Mouse (Mus musculus): ENCODE results near the gene Tubgcp6. TPM values are rescaled to one million over a fixed set of nuclear protein-coding genes. Genes with fewer than 3 reads are reported as not detected.
A peak's percentile ranks its signal among the peaks of the same experiment; 100 is the strongest.

Gene Tubgcp6
- polyA plus RNA-seq, 1 experiment from 2014 or later = 18.3 TPM

DNA sequence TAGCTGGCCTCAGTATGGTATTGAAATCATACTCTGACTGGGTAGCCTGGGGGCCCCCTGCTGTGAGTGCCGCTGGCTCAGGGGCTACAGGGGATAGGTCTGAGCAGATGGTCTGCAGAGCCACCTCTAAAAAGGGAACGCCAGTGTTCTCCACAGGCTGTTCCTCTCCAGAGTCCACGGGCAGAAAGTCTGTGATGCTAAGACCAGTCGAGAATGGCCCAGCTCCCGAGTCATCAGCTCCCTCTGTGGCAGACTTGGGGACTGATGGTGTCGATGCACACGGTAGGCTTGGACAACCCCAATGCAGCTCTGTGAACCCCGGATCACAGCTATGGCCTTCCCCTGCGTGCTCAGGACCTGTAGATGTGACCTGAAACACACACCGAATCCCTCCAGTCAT lies 19.0 kb downstream of the Tubgcp6 start:
- Histone ChIP-seq H3K27ac (ENCODE audit: low read depth, low read length) (no peak overlapping the region), H3K9me3 (ENCODE audit: control insufficient read depth, low read length) (no peaks in the 10 kb centered on the region), H3K4me1 (ENCODE audit: control insufficient read depth, insufficient read depth, low read length) (no peaks in the 10 kb centered on the region), H3K4me3 (ENCODE audit: low read depth, low read length) (no peak overlapping the region), H3K36me3 (ENCODE audit: control insufficient read depth, insufficient read depth, low read length) (peaks cover 78% of the 10 kb centered on the region), H3K4me2 (ENCODE audit: low read depth, low read length) (no peak overlapping the region), H3K9ac (replicated peaks; ENCODE audit: low read depth, low read length) (no peak overlapping the region), H3K27me3 (ENCODE audit: control insufficient read depth, insufficient read depth, low read length) (no peaks in the 10 kb centered on the region)
- 92% methylated on average over 10 of the region's 10 CpGs for WGBS
- no peak for ATAC-seq (ENCODE audit: low read depth)

DNA sequence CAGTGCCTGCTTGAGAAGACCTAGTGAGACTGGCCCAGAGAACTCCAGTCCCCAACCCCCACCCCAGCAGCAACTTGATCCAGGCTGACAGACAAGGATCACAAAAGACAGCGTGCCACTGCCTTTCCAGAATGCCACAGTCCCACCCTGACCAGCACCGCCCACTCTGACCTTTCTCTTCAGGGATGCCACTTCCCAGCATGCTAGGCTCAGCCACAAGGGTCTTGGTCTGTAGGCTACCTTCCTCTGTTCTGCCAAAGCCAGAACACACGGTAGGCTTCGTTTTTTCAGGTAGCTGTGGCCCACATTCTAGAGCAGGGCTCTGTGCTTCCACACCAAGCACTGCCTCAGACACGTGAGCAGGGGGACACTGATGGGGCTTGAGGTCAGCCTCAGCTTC lies 20.3 kb downstream of the Tubgcp6 start:
- H3K4me3 ChIP-seq (ENCODE audit: low read depth, low read length) = no peak overlapping the region
- H3K27ac ChIP-seq (ENCODE audit: low read depth, low read length) = no peak overlapping the region
- no peaks in the 10 kb centered on the region for H3K4me1 ChIP-seq (ENCODE audit: control insufficient read depth, insufficient read depth, low read length)
- 76% methylated on average over 5 of the region's 5 CpGs for WGBS
- H3K9ac ChIP-seq (replicated peaks; ENCODE audit: low read depth, low read length) = no peak overlapping the region
- H3K9me3 ChIP-seq (ENCODE audit: control insufficient read depth, low read length) = no peaks in the 10 kb centered on the region
- no peak for ATAC-seq (ENCODE audit: low read depth)
- no peak overlapping the region for H3K4me2 ChIP-seq (ENCODE audit: low read depth, low read length)
- H3K27me3 ChIP-seq (ENCODE audit: control insufficient read depth, insufficient read depth, low read length) = no peaks in the 10 kb centered on the region
- H3K36me3 ChIP-seq (ENCODE audit: control insufficient read depth, insufficient read depth, low read length) = peaks cover 81% of the 10 kb centered on the region

DNA sequence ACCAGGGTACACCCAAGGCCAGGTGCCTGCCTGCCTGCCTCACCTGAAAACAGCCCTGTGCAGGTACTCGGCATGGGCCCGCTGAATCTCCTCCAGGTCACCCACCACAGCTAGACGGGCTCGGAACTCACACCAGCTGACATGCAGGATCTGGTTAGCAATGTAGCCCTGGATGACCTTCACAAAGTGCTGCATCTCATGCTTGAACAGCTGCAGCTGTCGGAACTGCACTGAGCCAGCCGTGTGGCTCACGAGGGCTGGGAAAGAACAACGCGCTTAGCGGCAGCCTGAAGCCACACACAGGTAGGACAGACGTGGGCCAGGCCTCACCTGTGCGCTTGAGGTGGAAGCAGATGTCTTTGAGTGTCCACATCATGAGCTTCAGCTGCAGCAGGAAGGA lies 22.1 kb downstream of the Tubgcp6 start:
- Histone ChIP-seq H3K4me2 (ENCODE audit: low read depth, low read length) (no peak overlapping the region), H3K27me3 (ENCODE audit: control insufficient read depth, insufficient read depth, low read length) (no peaks in the 10 kb centered on the region), H3K4me1 (ENCODE audit: control insufficient read depth, insufficient read depth, low read length) (no peaks in the 10 kb centered on the region), H3K27ac (ENCODE audit: low read depth, low read length) (no peak overlapping the region), H3K36me3 (ENCODE audit: control insufficient read depth, insufficient read depth, low read length) (peaks cover 82% of the 10 kb centered on the region), H3K9me3 (ENCODE audit: control insufficient read depth, low read length) (no peaks in the 10 kb centered on the region), H3K9ac (replicated peaks; ENCODE audit: low read depth, low read length) (no peak overlapping the region), H3K4me3 (ENCODE audit: low read depth, low read length) (no peak overlapping the region)
- 94% methylated on average over 12 of the region's 12 CpGs for WGBS
- no peak for ATAC-seq (ENCODE audit: low read depth)

DNA sequence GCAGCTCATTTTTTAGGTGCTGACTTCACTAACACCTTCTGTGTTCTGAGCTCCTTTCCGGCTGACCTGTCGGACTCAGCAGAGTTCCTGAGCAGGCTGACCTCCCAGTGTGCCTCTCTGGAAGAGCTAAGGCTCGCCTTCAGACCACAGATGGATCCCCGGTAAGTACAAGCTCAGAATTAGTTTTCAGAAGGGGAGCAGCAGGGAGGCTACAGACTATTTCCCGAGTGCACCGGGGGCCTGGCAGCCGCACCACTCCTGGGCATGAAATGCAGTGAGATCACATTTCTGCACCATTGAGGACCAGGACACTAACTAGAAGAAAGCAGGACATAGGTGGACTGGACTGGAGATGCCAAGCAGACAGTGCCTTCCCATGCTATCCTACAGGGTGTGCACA lies 24.3 kb downstream of the Tubgcp6 start:
- Histone ChIP-seq H3K4me1 (ENCODE audit: control insufficient read depth, insufficient read depth, low read length) (no peaks in the 10 kb centered on the region), H3K27ac (ENCODE audit: low read depth, low read length) (no peak overlapping the region), H3K4me3 (ENCODE audit: low read depth, low read length) (no peak overlapping the region), H3K36me3 (ENCODE audit: control insufficient read depth, insufficient read depth, low read length) (peaks cover 95% of the 10 kb centered on the region), H3K27me3 (ENCODE audit: control insufficient read depth, insufficient read depth, low read length) (no peaks in the 10 kb centered on the region), H3K9ac (replicated peaks; ENCODE audit: low read depth, low read length) (no peak overlapping the region), H3K4me2 (ENCODE audit: low read depth, low read length) (no peak overlapping the region), H3K9me3 (ENCODE audit: control insufficient read depth, low read length) (no peaks in the 10 kb centered on the region)
- ATAC-seq (ENCODE audit: low read depth) = no peak
- 90% methylated on average over 7 of the region's 7 CpGs for WGBS

DNA sequence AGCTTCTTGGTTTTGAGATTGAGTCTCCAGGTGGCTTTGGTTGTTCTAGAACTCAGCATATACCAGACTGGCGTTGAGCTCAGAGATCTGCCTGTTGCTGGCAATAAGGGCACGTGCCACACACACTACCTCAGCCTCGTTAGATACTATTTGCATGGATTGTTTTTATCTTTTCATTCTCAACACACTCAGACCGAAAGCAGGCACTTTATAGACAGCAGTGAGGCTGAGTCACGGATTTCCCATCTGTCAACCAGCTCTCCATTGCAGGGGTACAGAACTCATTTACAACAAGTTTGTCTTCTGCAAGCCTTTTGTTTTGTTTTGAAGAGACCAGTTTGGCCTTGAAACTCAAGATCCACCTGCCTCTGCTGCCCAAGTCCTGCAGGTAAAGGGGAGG lies 25.5 kb downstream of the Tubgcp6 start:
- Histone ChIP-seq H3K27ac (ENCODE audit: low read depth, low read length) (no peak overlapping the region), H3K9me3 (ENCODE audit: control insufficient read depth, low read length) (no peaks in the 10 kb centered on the region), H3K4me2 (ENCODE audit: low read depth, low read length) (no peak overlapping the region), H3K9ac (replicated peaks; ENCODE audit: low read depth, low read length) (no peak overlapping the region), H3K4me1 (ENCODE audit: control insufficient read depth, insufficient read depth, low read length) (no peaks in the 10 kb centered on the region), H3K4me3 (ENCODE audit: low read depth, low read length) (no peak overlapping the region), H3K36me3 (ENCODE audit: control insufficient read depth, insufficient read depth, low read length) (peaks cover 95% of the 10 kb centered on the region), H3K27me3 (ENCODE audit: control insufficient read depth, insufficient read depth, low read length) (no peaks in the 10 kb centered on the region)
- WGBS = 91% methylated on average over 5 of the region's 5 CpGs
- ATAC-seq (ENCODE audit: low read depth) = no peak

DNA sequence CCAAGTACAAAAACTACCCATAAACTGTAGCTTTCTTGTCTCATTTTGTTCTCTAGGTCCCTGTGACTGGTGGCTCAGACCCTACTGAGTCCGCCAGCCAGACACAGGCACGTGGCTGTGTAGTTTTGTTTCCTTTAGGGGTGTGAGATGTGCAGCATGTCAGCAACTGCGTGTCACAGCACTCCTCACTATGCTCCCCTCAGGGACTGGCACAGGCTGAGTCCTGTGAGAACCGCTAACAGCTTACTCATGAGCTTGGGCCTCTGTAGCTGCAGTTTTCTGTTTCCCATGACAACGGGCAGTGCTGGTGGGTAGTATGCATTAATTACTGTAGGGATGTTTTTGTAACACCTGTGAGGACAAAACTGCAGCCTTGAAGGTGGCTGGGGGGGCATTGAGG lies 30.7 kb downstream of the Tubgcp6 start:
- Histone ChIP-seq H3K9me3 (ENCODE audit: control insufficient read depth, low read length) (no peaks in the 10 kb centered on the region), H3K4me2 (ENCODE audit: low read depth, low read length) (no peak overlapping the region), H3K4me3 (ENCODE audit: low read depth, low read length) (no peak overlapping the region), H3K4me1 (ENCODE audit: control insufficient read depth, insufficient read depth, low read length) (peaks cover 16% of the 10 kb centered on the region), H3K27ac (ENCODE audit: low read depth, low read length) (no peak overlapping the region), H3K36me3 (ENCODE audit: control insufficient read depth, insufficient read depth, low read length) (peaks cover 49% of the 10 kb centered on the region), H3K9ac (replicated peaks; ENCODE audit: low read depth, low read length) (no peak overlapping the region), H3K27me3 (ENCODE audit: control insufficient read depth, insufficient read depth, low read length) (peaks cover 3% of the 10 kb centered on the region; the same call in 1 of the 2 replicates)
- WGBS = 76% methylated on average over 5 of the region's 5 CpGs
- no peak for ATAC-seq (ENCODE audit: low read depth)

DNA sequence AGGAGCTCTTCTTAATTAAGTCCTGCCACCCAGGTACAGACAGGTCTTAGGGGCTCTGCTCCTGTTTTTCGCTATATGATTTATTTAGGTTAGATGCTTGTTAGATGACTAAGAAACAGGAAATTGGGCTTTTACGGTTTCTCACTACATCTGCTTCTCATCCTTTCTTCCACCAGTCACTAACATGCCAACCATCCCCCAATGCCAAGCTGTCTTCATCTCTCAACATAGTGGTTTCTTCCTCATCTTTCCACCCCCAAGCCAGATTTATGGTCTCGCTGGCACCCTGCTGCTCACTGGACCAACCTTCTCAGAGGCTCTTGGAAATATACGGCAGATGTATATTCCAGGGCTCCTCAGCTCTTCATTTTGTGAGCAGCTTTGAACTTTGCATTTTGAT lies 32.2 kb downstream of the Tubgcp6 start:
- 79% methylated on average over 4 of the region's 4 CpGs for WGBS

DNA sequence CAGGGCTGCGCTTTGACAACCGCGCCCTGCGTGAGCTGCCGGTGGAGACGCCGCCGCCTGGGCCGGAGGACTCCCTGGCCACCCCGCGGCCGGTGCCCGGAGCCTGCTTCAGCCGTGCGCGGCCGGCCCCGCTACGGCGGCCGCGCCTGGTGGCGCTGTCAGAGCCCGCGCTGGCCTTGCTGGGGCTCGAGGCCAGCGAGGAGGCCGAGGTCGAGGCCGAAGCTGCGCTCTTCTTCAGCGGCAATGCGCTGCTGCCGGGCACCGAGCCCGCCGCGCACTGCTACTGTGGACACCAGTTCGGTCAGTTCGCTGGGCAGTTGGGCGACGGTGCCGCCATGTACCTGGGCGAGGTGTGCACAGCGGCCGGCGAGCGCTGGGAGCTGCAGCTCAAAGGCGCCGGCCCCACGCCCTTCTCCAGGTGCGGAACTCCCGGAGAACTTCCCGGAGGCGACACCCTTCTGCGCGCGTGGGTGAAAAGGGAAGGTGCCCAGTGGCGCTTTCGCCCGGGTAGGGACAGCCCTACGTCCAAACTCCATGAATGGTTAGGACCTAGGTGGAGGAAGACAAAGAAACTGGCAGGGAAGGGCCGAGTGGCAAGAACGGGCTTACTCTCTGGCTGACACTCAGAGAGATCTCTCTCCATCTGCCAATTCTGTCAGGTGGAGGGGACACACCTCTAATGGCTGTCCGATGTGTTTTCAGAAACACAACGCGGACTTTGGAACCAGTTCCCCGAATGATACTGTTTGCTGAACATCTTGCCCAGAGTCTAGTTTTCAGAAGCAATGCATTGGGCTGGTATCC lies 33.5 kb downstream of the Tubgcp6 start:
- H3K4me1 ChIP-seq (ENCODE audit: control insufficient read depth, insufficient read depth, low read length) = peaks cover 16% of the 10 kb centered on the region
- peak overlapping the region; percentile 99 for H3K4me3 ChIP-seq (ENCODE audit: low read depth, low read length)
- H3K9ac ChIP-seq (replicated peaks; ENCODE audit: low read depth, low read length) = peak overlapping the region; percentile 93
- peak overlapping the region; percentile 64 for H3K27ac ChIP-seq (ENCODE audit: low read depth, low read length)
- no peaks in the 10 kb centered on the region for H3K9me3 ChIP-seq (ENCODE audit: control insufficient read depth, low read length)
- 3% methylated on average over 68 of the region's 68 CpGs for WGBS
- H3K4me2 ChIP-seq (ENCODE audit: low read depth, low read length) = peak overlapping the region; percentile 96
- H3K36me3 ChIP-seq (ENCODE audit: control insufficient read depth, insufficient read depth, low read length) = peaks cover 41% of the 10 kb centered on the region
- H3K27me3 ChIP-seq (ENCODE audit: control insufficient read depth, insufficient read depth, low read length) = peaks cover 3% of the 10 kb centered on the region; the same call in 1 of the 2 replicates
- peak; percentile 57 for ATAC-seq (ENCODE audit: low read depth)

More for the DNA sequence above, 32.2 kb downstream of the Tubgcp6 start:
- Histone ChIP-seq H3K9ac (replicated peaks; ENCODE audit: low read depth, low read length) (no peak overlapping the region), H3K36me3 (ENCODE audit: control insufficient read depth, insufficient read depth, low read length) (peaks cover 48% of the 10 kb centered on the region), H3K9me3 (ENCODE audit: control insufficient read depth, low read length) (no peaks in the 10 kb centered on the region), H3K27me3 (ENCODE audit: control insufficient read depth, insufficient read depth, low read length) (peaks cover 3% of the 10 kb centered on the region; the same call in 1 of the 2 replicates), H3K4me2 (ENCODE audit: low read depth, low read length) (0 out of 2 replicates have a peak overlapping the region, but pooled peaks have one; percentile 96), H3K4me1 (ENCODE audit: control insufficient read depth, insufficient read depth, low read length) (peaks cover 16% of the 10 kb centered on the region), H3K4me3 (ENCODE audit: low read depth, low read length) (no peak overlapping the region), H3K27ac (ENCODE audit: low read depth, low read length) (no peak overlapping the region)
- no peak for ATAC-seq (ENCODE audit: low read depth)

DNA sequence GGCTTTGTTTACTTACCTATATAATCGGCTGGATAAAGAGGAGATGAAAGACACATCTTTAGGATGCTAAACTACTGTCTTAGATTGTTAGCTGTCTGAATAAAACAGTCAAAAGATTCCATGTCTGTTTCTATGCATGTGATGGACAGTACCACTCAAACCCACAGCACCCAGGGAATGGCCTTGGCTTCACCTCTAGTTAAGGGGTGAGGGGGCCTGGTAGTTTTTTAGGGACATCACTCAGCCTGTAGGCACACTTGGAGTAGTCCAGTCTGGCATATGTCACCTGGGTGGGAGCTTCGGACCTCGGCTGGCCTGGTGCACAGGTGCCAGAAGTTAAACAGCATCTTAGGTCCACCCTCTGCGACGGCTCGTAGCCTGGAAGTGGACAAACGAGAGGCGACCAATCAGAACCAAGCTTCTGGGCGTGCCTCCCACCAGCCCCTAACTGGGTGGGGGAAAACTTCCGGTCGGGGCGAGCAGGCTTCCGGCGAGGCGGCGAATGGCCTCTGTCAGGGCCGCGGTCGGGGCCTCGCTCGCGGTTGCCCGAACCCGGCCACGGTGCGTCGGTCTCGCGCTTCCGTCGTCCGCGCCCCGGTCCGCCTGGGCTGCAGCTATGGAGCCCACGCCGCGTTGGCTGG lies 34.2 kb downstream of the Tubgcp6 start, which contains the start of gene Selenoo:
TSS of gene Selenoo (plus strand) at position 478 of the 641 bp plus-strand sequence.
- peaks cover 16% of the 10 kb centered on the region for H3K4me1 ChIP-seq (ENCODE audit: control insufficient read depth, insufficient read depth, low read length)
- H3K27me3 ChIP-seq (ENCODE audit: control insufficient read depth, insufficient read depth, low read length) = peaks cover 3% of the 10 kb centered on the region; the same call in 1 of the 2 replicates
- H3K9ac ChIP-seq (replicated peaks; ENCODE audit: low read depth, low read length) = peak within 1 kb of the TSS; percentile 93
- H3K27ac ChIP-seq (ENCODE audit: low read depth, low read length) = peak within 1 kb of the TSS; percentile 64
- H3K9me3 ChIP-seq (ENCODE audit: control insufficient read depth, low read length) = no peaks in the 10 kb centered on the region
- peak within 1 kb of the TSS; percentile 96 for H3K4me2 ChIP-seq (ENCODE audit: low read depth, low read length)
- 2% methylated on average over 38 of the region's 38 CpGs for WGBS
- H3K4me3 ChIP-seq (ENCODE audit: low read depth, low read length) = peak within 1 kb of the TSS; percentile 99
- ATAC-seq (ENCODE audit: low read depth) = peak; percentile 93
- peaks cover 37% of the 10 kb centered on the region for H3K36me3 ChIP-seq (ENCODE audit: control insufficient read depth, insufficient read depth, low read length)

Measured in neural tube, embryonic 14.5 days (tissue).